Mouse (Mus musculus): Measurements from ENCODE around the gene Dnm3. TPM values are rescaled to one million over a fixed set of nuclear protein-coding genes. Genes with fewer than 3 reads are reported as not detected.

The Dnm3 gene
- total and polyA plus RNA-seq, 3 experiments, result not detected

DNA sequence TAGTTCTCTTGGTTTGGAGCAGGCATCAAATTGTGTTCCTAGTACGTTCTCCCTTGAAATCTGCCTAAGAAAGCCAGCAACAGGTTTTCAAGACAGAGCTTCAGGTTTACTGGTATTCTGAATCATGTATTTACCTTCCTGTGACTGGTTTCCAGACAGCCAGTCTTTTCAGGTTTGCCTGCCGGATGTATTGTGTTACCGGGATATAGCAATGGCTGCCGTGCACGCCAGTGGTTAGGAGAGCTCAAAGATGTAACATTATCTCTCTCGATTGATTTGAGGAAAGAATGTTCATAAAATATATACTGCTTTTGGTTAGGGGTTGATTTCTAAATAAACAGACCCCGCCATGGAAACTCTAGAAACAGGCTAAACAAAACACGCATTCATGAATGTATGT lies 264.8 kb downstream of the Dnm3 start:
- no peak for DNase-seq (ENCODE audit: low read depth, low spot score)
- Histone ChIP-seq H3K36me3 (ENCODE audit: control insufficient read depth in 1 of 2, insufficient read depth in 2 of 2, low read length in 2 of 2) (no peaks in the 10 kb centered on the region), H3K27ac (ENCODE audit: control insufficient read depth, low read depth, low read length) (no peak overlapping the region), H3K4me1 (ENCODE audit: control insufficient read depth in 1 of 2, insufficient read depth in 2 of 2, low read length in 2 of 2) (no peaks in the 10 kb centered on the region), H3K79me2 (ENCODE audit: control insufficient read depth, insufficient read depth, low read length, poor library complexity) (no peaks in the 10 kb centered on the region), H3K4me3 (ENCODE audit: control insufficient read depth in 1 of 2, insufficient read depth in 1 of 2, low read depth in 2 of 2, low read length in 2 of 2) (no peak overlapping the region), H3K27me3 (ENCODE audit: control insufficient read depth in 1 of 2, insufficient read depth in 2 of 2, low read length in 2 of 2) (no peaks in the 10 kb centered on the region; a peak in 1 of 4 replicates), H3K9ac (ENCODE audit: control insufficient read depth, low read depth, low read length, poor library complexity, severe bottlenecking) (no peak overlapping the region), H3K9me3 (replicated peaks; ENCODE audit: insufficient read depth, low read length) (no peaks in the 10 kb centered on the region)
- TF ChIP-seq TBP (IDR thresholded peaks at IDR 0.05; ENCODE audit: low read depth, low read length), result no peak
- no peak for TF ChIP-seq ETS1 (IDR thresholded peaks at IDR 0.05; ENCODE audit: low read depth, low read length)
- TF ChIP-seq MYB (IDR thresholded peaks at IDR 0.05; ENCODE audit: low read depth, low read length), result no peak
- TF ChIP-seq HCFC1 (IDR thresholded peaks at IDR 0.05; ENCODE audit: low read depth, low read length), result no peak
- no peak for TF ChIP-seq JUND (IDR thresholded peaks at IDR 0.05; ENCODE audit: low read depth, low read length)
- no peak for TF ChIP-seq UBTF (IDR thresholded peaks at IDR 0.05; ENCODE audit: borderline replicate concordance, insufficient read depth, low read depth, low read length)
- TF ChIP-seq ZKSCAN1 (IDR thresholded peaks at IDR 0.05; ENCODE audit: low read depth, low read length), result no peak
- no peak for TF ChIP-seq CHD2 (IDR thresholded peaks at IDR 0.05; ENCODE audit: low read length)
- no peak for TF ChIP-seq SIN3A (IDR thresholded peaks at IDR 0.05; ENCODE audit: low read length)
- no peak for TF ChIP-seq MAFK (IDR thresholded peaks at IDR 0.05; ENCODE audit: borderline replicate concordance, low read depth, low read length)
- no peak for TF ChIP-seq CTCF (IDR thresholded peaks at IDR 0.05 in 2 of 3, conservative IDR thresholded peaks at IDR 0.05 in 1 of 3; ENCODE audit: control insufficient read depth in 1 of 3, insufficient read depth in 1 of 3, low read depth in 2 of 3, low read length in 3 of 3, poor library complexity in 1 of 3, severe bottlenecking in 1 of 3)
- TF ChIP-seq NRF1 (IDR thresholded peaks at IDR 0.05; ENCODE audit: insufficient read depth, low read depth, low read length, poor library complexity, severe bottlenecking), result no peak
- no peak for TF ChIP-seq MAX (IDR thresholded peaks at IDR 0.05; ENCODE audit: low read length)
- TF ChIP-seq CHD1 (IDR thresholded peaks at IDR 0.05; ENCODE audit: low read depth, low read length), result no peak
- TF ChIP-seq MYC (IDR thresholded peaks at IDR 0.05; ENCODE audit: low read depth, low read length), result no peak
- TF ChIP-seq E2F4 (IDR thresholded peaks at IDR 0.05; ENCODE audit: borderline replicate concordance, low read depth, low read length), result no peak
- TF ChIP-seq BHLHE40 (IDR thresholded peaks at IDR 0.05; ENCODE audit: borderline replicate concordance, low read depth, low read length), result no peak
- no peak for TF ChIP-seq KAT2A (conservative IDR thresholded peaks at IDR 0.05; ENCODE audit: low read depth, low read length)
- TF ChIP-seq SMC3 (IDR thresholded peaks at IDR 0.05; ENCODE audit: low read depth, low read length), result no peak

GRCm38 (mm10) chr1:162210529-162210928 lies 267.3 kb downstream of the Dnm3 start:
- no peaks in the 10 kb centered on the region for H3K9me3 ChIP-seq (replicated peaks; ENCODE audit: insufficient read depth, low read length)
- no peaks in the 10 kb centered on the region; a peak in 1 of 4 replicates for H3K27me3 ChIP-seq (ENCODE audit: control insufficient read depth in 1 of 2, insufficient read depth in 2 of 2, low read length in 2 of 2)
- no peak overlapping the region for H3K27ac ChIP-seq (ENCODE audit: control insufficient read depth, low read depth, low read length)
- H3K79me2 ChIP-seq (ENCODE audit: control insufficient read depth, insufficient read depth, low read length, poor library complexity), result no peaks in the 10 kb centered on the region
- no peak for DNase-seq (ENCODE audit: low read depth, low spot score)
- H3K36me3 ChIP-seq (ENCODE audit: control insufficient read depth in 1 of 2, insufficient read depth in 2 of 2, low read length in 2 of 2), result no peaks in the 10 kb centered on the region
- TF ChIP-seq MAZ (IDR thresholded peaks at IDR 0.05; ENCODE audit: low read depth, low read length) (no peak), MAFK (IDR thresholded peaks at IDR 0.05; ENCODE audit: borderline replicate concordance, low read depth, low read length) (no peak), KAT2A (conservative IDR thresholded peaks at IDR 0.05; ENCODE audit: low read depth, low read length) (no peak)
- H3K4me1 ChIP-seq (ENCODE audit: control insufficient read depth in 1 of 2, insufficient read depth in 2 of 2, low read length in 2 of 2), result no peaks in the 10 kb centered on the region
- no peak overlapping the region for H3K4me3 ChIP-seq (ENCODE audit: control insufficient read depth in 1 of 2, insufficient read depth in 1 of 2, low read depth in 2 of 2, low read length in 2 of 2)
- H3K9ac ChIP-seq (ENCODE audit: control insufficient read depth, low read depth, low read length, poor library complexity, severe bottlenecking), result no peak overlapping the region
